Mouse (Mus musculus) thymus, postnatal 10 days (tissue): ENCODE results near the gene Ino80b.

Experiments used
- DNase-seq, 2 experiments: peaks; one replicate each; pipeline ENCODE4 v3.0.0; 2021; ENCODE audit warnings: low spot score in 2 of 2

The Ino80b gene

DNA sequence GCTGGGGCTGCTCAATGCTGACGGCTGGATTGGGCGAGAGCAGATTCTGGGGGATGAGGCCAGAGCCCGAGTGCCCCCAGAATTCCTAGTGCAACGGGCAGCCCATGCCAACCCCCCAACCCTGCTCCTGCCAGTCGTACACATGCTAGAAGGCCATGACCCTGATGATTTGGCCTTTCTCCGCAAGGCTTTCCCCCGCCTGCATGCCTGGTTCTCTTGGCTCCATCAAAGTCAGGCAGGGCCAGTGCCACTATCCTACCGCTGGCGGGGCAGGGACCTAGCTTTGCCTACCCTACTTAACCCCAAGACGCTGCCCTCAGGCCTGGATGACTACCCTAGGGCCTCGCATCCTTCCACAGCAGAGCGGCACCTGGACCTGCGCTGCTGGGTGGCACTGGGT is 7.6 kb downstream of the Ino80b start:
- DNase-seq = no peak

DNA sequence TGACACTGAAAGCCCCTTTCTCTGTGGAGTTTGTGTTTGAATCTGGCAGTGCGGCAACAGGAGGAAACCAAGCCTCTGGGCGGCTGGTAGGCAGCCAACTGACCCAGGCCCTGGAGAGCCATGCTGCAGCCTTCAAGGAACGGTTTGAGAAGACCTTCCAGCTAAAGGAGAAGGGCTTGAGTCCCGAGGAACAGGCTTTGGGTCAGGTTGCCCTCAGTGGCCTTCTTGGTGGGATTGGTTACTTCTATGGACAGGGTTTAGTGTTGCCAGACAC is 8.1 kb downstream of the Ino80b start:
- DNase-seq = no peak

DNA sequence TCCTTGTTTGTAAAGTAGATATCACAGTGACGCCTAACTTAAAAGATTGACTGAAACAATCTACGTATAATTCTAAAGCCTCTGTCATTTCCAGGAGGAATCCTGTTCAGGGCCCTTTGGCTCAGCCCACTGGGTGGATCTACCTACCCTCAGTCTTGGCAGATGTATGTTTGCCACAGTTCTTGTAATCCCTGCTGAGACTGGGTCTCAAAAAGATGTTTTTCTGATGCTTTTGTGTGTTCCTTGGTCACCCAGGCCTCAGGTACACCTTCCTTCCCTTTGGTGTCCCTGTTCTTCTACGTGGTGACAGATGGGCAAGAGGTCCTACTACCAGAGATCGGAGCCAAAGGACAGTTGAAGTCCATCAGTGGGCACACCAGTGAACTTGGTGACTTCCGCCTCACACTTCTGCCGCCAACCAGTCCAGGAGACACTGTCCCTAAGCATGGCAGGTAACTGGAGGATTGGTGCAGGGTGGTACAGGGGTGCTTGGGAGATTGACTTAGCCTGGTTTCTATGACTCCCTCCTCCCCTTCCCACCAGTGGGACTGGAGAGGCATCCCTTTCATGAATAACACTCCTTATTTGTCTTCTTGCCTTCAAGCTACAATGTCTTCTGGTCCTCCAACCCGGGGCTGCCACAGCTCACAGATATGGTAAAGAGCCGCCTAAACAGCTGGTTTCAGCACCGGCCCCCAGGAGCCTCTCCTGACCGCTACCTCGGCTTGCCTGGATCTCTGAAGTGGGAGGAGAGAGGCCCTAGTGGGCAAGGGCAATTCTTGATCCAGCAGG is 8.7 kb downstream of the Ino80b start:
- DNase-seq = no peak

DNA sequence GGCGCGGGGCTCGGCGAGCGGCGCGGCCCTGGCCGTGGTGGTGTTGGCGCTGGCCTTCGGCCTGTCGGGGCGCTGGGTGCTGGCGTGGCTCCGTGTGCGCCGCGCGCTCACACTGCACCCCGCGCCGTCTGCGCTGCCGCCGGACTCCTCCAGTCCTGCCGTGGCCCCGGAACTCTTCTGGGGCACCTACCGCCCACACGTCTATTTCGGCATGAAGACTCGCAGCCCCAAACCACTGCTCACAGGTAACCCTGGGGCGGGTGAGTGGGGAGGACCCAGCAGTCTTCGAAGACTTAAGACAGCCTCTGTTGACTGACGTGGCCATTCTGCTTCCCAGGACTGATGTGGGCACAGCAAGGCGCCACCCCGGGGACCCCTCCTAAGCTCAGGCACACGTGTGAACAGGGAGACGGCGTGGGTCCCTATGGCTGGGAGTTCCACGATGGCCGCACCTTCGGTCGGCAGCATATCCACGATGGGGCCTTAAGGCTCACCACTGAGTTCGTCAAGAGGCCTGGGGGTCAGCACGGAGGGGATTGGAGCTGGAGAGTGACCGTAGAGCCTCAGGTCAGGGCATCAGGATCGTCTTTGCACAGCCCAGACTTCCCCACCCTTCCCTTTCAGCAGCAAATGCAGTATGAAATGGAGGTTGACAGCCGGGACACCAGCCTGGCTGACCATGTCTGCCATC is 9.4 kb downstream of the Ino80b start:
- DNase-seq = peak in 1 of 2 experiments; percentile 38

DNA sequence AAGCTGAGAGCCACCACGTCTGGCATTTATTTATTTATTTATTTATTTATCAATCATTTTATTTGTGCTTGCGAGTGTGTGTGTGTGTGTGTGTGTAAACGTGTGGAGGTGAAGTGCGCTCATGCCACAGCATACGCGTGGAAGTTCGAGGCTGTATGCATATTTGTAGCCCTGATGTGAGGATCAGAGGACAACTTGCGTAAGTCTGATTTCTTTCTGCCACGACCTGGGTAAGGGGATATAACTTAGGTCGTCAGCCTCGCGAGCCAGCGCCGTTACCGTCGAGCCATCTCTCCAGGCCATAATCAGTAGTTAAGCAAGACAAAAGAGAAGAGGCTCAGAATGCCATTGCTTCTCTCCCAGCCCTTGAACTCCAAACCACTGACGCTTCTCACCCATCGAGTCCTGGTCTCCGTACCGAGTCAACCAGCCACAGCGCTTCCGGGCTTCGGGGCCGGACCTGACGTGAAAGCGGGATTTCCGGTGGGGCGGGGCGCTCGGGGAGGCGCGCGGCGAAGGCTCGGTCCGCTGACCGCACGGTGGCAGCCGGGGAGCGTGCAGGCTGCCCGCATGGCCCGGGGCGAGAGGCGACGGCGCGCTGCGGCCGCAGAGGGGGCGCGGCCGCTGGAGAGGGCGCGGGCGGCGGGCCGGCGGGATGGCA is 10.1 kb downstream of the Ino80b start, which contains the start of gene Mogs:
Gene Mogs (plus strand): TSS at position 486 of the 661 bp plus-strand sequence.
- DNase-seq = peak; percentile 85 to 89

DNA sequence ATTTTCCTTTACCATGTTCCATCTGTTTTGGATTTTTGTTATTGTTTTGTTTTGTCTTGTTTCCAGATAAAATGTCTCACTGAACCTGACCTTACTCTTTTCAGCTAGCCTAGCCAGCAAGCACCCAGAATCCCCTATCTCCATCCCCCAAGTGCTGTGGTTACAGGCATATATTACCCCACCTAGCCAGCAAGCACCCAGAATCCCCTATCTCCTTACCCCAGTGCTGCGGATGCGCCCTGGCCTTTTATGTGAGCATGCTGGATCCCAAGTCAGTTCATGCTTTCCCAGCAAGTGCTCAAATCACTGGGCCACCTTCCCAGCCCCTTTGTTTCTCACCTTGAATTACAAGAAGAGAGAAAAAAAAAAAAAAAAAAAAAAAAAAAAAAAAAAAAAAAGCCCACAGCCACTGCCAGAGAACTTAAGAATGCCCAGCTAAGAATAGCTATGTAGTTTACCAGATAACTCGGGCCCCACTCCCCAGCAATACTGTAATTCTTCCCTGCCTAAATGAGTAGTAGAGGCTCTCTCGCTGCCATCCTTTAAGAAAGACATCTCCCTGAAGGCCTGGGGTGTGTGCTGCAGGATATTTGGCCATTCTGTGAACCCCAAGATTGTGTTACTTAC is 13.6 kb downstream of the Ino80b start:
- DNase-seq = no peak

DNA sequence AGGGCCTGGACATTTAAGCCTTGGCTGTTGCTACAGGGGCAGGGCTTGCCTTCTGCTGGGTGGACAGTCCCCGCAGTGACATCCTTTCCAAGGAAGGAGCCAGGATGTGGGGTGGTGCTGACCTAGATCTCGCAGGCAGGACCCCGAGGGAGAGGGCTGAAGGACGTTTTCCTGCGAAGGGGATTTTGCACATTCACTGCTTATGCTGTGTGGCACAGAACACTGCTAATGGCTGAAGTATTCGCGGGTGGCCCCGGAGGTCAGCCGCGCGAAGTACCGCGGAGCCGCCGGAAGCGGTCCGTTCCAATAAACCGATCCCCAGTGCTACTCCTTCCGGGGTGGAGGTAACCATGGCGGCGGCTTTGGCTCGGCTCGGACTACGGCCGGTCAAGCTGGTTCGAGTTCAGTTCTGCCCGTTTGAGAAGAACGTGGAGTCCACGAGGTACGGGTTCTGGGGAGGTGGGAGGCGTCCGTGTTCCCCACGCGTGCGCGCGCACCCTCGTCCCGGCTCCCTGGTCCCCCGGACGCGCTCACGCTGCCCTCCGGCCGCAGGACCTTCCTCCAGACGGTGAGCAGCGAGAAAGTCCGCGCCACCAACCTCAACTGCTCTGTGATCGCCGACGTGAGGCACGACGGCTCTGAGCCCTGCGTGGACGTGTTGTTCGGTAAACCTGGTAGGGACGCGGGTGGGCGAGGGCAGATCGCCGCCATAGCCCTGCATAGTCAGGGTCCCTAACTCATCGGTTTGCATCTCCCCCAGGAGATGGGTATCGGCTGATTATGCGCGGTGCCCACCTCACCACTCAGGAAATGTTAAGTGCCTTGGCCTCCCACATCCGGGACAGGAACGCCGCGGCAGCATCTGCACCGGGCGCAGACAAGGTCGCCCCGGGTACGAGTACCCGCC is 16.2 kb downstream of the Ino80b start, which contains the start of gene Mrpl53:
Gene Mrpl53 (plus strand): TSS at position 279 of the 907 bp plus-strand sequence.
- peak; percentile 59 to 65 for DNase-seq

DNA sequence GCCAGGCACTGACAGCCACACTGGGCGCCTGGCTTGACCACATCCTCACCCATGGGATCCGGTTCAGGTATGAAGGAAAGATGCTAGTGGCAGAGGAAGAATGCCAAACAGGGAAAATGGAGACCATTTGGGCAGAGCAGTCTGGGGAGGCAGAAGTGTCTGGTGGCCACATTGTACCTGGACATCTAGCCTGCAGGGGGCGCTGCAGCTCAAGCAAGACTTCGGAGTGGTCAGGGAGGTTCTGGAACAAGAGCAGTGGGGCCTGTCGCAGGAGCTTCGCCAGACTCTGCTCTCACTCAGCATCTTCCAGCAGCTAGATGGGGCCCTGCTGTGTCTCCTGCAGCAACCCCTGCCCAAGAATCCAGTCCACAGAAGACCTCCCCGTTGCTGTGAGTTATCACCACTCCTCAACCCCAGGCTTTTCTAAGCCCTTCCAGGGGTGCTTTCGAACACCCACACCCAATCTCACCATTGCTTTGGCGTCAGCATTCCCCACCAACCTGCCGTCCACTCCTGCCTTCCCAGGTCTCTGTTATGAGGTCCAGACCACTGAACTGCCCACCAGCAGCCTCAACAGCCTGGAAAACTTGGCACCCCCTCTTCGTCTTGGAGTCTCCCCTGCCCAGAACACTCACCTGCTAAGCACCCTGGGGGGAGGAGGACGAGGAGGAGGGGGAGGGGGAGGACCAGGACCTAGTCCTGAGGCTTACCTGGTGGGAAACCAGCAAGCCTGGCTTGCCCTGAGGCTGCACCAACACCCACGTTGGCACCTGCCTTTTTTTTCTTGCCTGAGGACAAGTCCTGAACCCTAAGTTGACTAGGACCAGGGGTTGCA is 17.4 kb downstream of the Ino80b start:
- peak; percentile 68 to 88 for DNase-seq

DNA sequence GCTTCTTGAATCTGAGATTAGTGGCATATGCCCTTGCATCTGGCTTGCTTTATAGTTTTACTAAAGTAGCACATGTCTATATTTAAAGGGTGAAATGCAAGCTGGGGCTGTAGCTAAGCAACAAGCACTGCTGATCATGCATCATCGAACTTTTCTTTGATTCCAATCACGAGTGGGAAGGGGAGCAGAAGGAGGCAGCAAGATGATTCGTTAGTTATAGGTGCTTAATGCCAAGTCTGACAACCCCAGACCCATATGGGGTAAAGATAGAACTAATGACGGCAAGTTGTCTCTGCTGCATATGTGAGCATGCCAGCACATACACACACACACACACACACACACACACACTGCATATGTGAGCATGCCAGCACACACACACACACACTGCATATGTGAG is 21.1 kb downstream of the Ino80b start:
- DNase-seq = no peak

DNA sequence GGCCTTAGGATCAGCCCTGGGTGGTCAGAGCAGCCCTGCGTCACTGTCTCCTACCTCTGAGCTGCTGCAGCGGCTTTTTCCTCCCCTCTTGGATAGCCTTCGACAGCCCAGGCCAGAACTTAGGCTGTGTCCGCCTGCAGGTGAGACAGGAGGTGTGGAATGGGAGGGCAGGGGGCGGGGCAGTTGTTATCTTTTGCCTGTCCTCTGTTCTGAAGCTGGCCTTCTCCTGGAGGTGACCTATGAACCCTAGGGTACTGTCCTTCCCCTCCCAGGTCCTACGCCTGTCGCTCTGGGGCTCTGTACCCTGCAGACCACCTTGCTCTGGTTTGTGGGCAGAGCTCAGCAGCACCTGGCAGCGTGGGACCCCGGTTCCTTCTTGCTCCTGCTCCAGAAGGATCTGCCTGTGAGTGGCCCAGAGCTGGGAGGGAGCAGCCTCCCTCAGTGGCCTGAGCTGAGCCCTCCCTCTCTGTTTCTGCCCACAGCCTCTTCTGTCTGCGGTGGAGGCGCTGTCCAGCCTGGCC is 22.0 kb downstream of the Ino80b start:
- DNase-seq = no peak

DNA sequence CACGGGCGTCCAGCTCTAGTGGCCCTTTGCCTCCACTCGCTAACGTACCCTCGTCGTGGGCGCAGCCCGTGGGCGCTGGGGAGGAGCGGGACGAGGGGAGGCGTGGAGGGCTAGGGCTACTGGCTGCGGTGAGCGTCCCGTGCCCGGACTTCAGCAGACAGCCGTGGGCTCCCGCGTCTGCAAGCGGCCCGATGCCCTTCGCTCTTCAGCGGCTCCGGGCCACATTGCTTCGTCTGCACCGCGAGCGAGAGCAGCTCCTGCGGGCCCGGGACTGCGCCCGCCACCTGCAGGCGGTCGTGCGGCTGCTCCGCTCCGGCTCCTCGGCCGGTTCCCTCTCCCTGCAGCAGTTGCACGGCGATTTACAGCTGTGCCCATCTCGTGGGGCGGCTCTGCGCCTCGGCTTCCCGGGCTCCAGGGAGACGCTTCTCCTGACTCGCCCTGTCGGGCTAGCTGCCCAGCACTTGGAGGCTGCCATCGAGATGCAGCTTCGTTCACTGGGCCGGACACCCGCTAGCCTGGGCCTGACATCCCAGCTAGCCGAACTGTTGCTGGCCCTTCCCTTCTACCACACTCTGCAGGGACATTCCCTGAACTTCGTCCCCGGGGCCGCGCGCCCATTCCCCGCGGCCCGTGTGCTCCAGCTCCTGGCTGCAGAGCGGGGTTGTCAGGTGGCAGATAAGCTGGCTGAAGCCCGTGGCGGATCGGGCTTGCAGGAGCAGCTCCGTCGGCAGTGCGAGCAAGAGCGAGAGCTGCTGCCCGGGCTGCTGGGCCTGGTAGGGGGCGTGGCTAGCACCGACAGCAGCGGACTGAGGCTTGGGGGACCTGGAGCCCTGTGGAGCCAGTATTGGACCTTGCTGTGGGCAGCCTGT is 23.3 kb downstream of the Ino80b start:
- peak; percentile 71 to 82 for DNase-seq

DNA sequence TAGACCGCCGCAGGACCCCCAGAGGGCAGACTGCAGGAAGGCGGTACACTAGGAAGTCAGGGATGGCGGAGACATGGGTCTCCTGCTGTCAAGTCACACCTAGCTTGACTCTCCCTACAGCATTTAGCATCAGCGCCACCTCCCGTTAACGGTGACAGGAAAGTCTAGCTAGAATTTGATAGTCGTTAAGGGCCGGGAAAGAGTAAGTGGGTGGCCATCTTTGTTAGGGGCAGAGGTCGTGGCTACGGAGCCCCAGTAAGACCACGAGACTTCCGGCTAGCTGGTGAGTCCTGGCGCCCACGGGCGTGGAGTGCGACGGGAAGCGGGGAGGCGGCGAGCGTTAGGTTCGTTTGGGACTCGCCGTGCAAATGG is 23.9 kb downstream of the Ino80b start, which contains the start of the genes Ccdc142 and Gm42688:
Gene Ccdc142 (plus strand): TSS at position 286 of the 372 bp plus-strand sequence.
Gene Gm42688 (plus strand): TSS at position 302 of the 372 bp plus-strand sequence.
- peak; percentile 89 to 90 for DNase-seq

DNA sequence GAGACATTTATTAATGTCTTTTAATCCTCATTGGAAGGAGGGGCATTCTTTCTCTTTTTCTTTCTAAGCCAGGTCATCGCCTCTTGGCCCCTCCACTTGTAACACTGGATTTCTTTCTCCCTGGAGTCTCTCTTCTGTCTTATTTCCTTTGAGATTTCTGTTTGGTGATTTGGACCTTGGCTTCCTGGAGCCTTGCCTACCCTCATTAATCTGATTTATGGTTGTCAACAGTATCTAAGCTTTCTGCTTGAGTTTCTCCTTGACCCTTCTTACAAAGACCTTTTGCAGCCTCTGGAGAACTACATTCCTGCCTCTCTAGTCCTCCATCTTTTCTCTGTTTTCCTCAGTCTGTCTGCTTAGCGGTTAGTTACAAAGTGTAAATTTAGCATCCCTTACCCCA is 26.8 kb downstream of the Ino80b start:
- no peak for DNase-seq

DNA sequence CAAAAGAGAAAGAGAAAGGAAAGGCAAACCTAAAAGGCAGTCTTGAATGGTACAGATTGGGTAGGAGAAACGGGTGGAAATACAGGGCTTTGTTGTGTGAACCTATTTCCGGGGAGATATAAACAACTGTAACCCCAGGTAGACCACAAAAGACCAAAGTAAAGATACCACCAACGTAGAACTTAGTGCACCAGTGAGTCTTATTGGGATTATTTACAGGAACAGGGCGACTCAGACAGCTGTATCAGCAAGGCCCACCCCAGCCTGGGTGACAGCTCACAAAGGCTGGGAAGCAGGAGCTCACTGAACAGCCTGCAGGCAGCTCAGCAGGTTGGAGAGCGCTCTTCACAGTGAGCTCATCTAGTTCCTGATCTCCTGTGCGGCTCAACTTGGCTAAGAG is 29.3 kb downstream of the Ino80b start:
- DNase-seq = peak in 1 of 2 experiments; percentile 49

DNA sequence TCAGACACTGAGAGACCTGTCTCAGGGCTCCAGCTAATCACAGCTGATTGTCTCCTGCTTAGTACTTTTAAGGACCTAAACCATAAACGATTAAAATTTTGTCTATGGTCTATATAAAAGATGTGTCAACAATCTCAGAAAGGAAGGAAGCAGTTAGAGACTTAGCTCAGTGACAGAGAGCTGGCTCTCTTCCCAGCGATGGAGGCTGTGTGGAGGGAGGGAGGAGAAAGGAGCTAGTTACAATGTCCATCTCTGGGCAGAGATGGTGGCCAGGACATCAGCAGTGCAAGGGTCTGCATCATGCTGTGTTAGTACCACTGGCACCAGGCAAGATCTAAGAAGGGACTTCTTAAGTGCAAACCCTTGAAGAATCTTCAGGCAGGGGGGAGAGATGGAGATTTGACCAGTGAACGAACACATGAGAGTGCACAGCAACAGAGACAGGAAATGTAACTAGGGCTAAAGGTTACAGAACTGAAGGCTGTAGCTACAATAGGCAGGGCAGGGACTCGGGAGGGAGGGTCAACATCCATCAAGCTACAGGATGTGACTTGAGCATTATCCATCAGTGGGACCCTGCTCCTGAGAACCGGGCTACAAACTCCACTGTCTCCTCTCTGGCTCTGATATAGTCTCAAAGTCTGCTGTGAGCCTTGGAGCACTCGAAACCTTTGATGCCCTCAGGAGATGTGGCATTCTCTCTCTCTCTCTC is 32.7 kb downstream of the Ino80b start:
- DNase-seq = no peak

DNA sequence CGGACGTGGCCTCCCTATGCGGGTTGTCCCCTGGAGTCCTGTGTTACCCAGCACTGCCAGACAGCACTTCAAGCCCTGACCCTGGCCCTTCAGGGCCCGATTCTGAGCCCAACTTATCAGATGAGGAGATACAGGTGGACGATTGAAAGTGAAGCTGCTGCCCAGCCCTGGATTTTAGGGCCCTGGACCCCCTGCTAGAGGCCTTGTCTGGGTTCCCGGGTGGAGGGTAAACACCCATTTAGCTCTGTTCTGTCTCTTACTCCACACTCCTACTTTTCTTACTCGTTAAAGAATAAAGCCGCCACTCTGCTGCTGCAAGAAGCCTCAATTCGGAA is 37.3 kb downstream of the Ino80b start:
- DNase-seq = no peak

DNA sequence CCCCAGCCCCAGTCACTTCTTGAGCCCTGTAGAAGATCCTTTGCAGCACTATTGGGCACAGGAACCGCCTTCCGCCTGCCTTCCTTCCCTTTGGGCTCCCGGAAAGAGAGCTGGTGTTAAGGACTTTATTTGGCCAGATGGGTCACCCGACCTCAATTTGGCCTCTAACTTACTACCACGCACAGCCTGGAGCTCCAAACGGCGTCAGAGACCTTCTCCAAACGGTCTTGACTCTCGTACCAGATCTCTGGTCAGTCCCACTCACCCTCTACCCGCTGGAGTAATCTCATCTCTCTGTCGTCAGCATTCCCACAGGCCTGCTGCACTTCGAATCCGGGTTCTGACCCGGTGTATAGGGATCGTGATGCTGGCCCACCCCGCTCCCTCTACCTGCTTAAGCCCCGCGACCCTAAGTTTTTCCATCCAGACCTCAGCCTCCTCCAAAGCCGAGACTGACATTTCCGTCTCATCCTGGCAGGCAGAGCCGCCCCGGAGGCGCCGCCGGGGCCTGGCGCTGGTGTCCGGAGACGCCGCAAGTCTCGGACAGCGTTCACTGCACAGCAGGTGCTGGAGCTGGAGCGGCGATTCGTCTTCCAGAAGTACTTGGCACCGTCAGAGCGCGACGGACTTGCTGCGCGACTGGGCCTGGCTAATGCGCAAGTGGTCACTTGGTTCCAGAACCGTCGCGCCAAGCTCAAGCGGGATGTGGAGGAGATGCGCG is 37.9 kb downstream of the Ino80b start:
- no peak for DNase-seq
